11 mouse cellular contexts compared by ENCODE assay signal in genomic region chr19:20633876-20634691, GRCm38 (mm10).
DNase-seq lines count a peak whose midpoint lies in the region; ATAC-seq lines count a peak whose summit lies in the region.
"Had no signal": no experiment of that assay in that cellular context is flagged by ENCODE, and none has a peak within 500 bp of the region (broad histone marks: within the 10 kb centered on the region; RNA-seq: fewer than 3 reads in every experiment).

No protein-coding gene starts in this region.

- H3K9me3 ChIP-seq in neural tube, embryonic 15.5 days (replicated peaks): no peaks in the 10 kb centered on the region
- no peaks in the 10 kb centered on the region for H3K9me3 ChIP-seq in neural tube, embryonic 12.5 days
- no peaks in the 10 kb centered on the region for H3K9me3 ChIP-seq in kidney, embryonic 14.5 days (ENCODE audit: control insufficient read depth, low read length)

- H3K4me2 ChIP-seq in neural tube, embryonic 15.5 days: no peak overlapping the region
- no peak overlapping the region for H3K4me2 ChIP-seq in neural tube, embryonic 12.5 days (replicated peaks)
- H3K4me2 ChIP-seq in kidney, embryonic 14.5 days (replicated peaks; ENCODE audit: low read depth, low read length): no peak overlapping the region

- no peaks in the 10 kb centered on the region for H3K4me1 ChIP-seq in neural tube, embryonic 15.5 days
- H3K4me1 ChIP-seq in neural tube, embryonic 12.5 days: no peaks in the 10 kb centered on the region
- no peaks in the 10 kb centered on the region for H3K4me1 ChIP-seq in kidney, embryonic 14.5 days (ENCODE audit: control insufficient read depth, insufficient read depth, low read length)

- no peak overlapping the region for H3K27ac ChIP-seq in neural tube, embryonic 15.5 days (replicated peaks)
- H3K27ac ChIP-seq in neural tube, embryonic 12.5 days: no peak overlapping the region
- no peak overlapping the region for H3K27ac ChIP-seq in kidney, embryonic 14.5 days (ENCODE audit: low read depth, low read length)

- no peak; the same call in 1 of the 2 replicates for ATAC-seq in neural tube, embryonic 15.5 days (ENCODE audit: low FRiP score)
- peak; percentile 69; the same call in 1 of the 2 replicates for ATAC-seq in neural tube, embryonic 12.5 days (ENCODE audit: low FRiP score, low read depth)
- no peak for ATAC-seq in kidney, embryonic 14.5 days (ENCODE audit: low FRiP score, low TSS enrichment)

- intact Hi-C loops in heart, postnatal 36 days (cut with DNase I): no loop called here

- no peaks in the 10 kb centered on the region for H3K27me3 ChIP-seq in neural tube, embryonic 15.5 days (replicated peaks)
- no peaks in the 10 kb centered on the region for H3K27me3 ChIP-seq in neural tube, embryonic 12.5 days (replicated peaks)
- no peaks in the 10 kb centered on the region for H3K27me3 ChIP-seq in kidney, embryonic 14.5 days (ENCODE audit: control insufficient read depth, insufficient read depth, low read length)

- WGBS in neural tube, embryonic 15.5 days: 34% methylated on average over 12 of the region's 12 CpGs
- WGBS in neural tube, embryonic 12.5 days: 32% methylated on average over 12 of the region's 12 CpGs
- 62% methylated on average over 12 of the region's 12 CpGs for WGBS in kidney, embryonic 14.5 days

- H3K4me3 ChIP-seq in neural tube, embryonic 15.5 days (replicated peaks): no peak overlapping the region
- H3K4me3 ChIP-seq in neural tube, embryonic 12.5 days: no peak overlapping the region
- no peak overlapping the region for H3K4me3 ChIP-seq in kidney, embryonic 14.5 days (ENCODE audit: low read length)

- peak; percentile 94 for DNase-seq in heart, adult 11 months
- DNase-seq in heart, postnatal 36 days: no peak
- DNase-seq in neural tube, embryonic 10.5 days (ENCODE audit: extremely low spot score, low spot score): peak; percentile 15
- DNase-seq in forelimb bud, embryonic 11.5 days (ENCODE audit: low read depth, low spot score): peak; percentile 44
- no peak for DNase-seq in gastrocnemius, adult 8-10 months (ENCODE audit: low spot score in 2 of 2)
- DNase-seq: cerebellum, adult 2 months; gastrocnemius, postnatal 14 days; kidney, adult 18-20 months had no signal

- H3K9ac ChIP-seq in neural tube, embryonic 15.5 days (replicated peaks): no peak overlapping the region
- no peak overlapping the region for H3K9ac ChIP-seq in neural tube, embryonic 12.5 days
- H3K9ac ChIP-seq in kidney, embryonic 14.5 days (ENCODE audit: low read depth, low read length): no peak overlapping the region

- no peaks in the 10 kb centered on the region for H3K36me3 ChIP-seq in neural tube, embryonic 15.5 days
- no peaks in the 10 kb centered on the region for H3K36me3 ChIP-seq in neural tube, embryonic 12.5 days
- no peaks in the 10 kb centered on the region for H3K36me3 ChIP-seq in kidney, embryonic 14.5 days (ENCODE audit: control insufficient read depth, insufficient read depth, low read length)

Comparison
In these comparisons a context has a peak if more than half of its experiments do, and no peak if none do; other contexts are left out.
1. DNase-seq: peak in heart, adult 11 months (single experiment), neural tube, embryonic 10.5 days (single experiment) and forelimb bud, embryonic 11.5 days (single experiment); none in heart, postnatal 36 days (0 of 2) and gastrocnemius, adult 8-10 months (0 of 2).